Mouse (Mus musculus) E14TG2a.4 (cell line): ENCODE measurements around the gene Prnd.

ENCODE experiments used
- H3K27me3 ChIP-seq: 2 replicates; pipeline ENCODE4 v1.6.1; 2014; ENCODE audit warnings: low read length, control low read depth; ENCODE audit not compliant: insufficient read depth
- H3K36me3 ChIP-seq: 2 replicates; pipeline ENCODE4 v1.6.1; 2014; ENCODE audit warnings: low read length, control low read depth; ENCODE audit not compliant: insufficient read depth
- H3K4me1 ChIP-seq: replicated peaks from 2 replicates; pipeline ENCODE4 v1.6.1; 2014; ENCODE audit warnings: low read depth, low read length, control low read depth
- H3K4me3 ChIP-seq: replicated peaks from 2 replicates; pipeline ENCODE4 v1.5.1; 2014; ENCODE audit warnings: mild to moderate bottlenecking, low read length
- H3K9me3 ChIP-seq: 2 replicates; pipeline ENCODE4 v1.6.1; 2014; ENCODE audit warnings: low read length, control low read depth
- CTCF ChIP-seq: conservative IDR thresholded peaks from 2 replicates; pipeline ENCODE4 v1.5.1; 2014; ENCODE audit warnings: low read length
- NANOG ChIP-seq: IDR thresholded peaks from 2 replicates; pipeline ENCODE4 v1.6.1; 2014; ENCODE audit warnings: borderline replicate concordance, low read length, mixed read lengths
- POU5F1 ChIP-seq: IDR thresholded peaks from 2 replicates; pipeline ENCODE4 v1.6.1; 2014; ENCODE audit warnings: low read length, borderline replicate concordance

Gene Prnd

DNA sequence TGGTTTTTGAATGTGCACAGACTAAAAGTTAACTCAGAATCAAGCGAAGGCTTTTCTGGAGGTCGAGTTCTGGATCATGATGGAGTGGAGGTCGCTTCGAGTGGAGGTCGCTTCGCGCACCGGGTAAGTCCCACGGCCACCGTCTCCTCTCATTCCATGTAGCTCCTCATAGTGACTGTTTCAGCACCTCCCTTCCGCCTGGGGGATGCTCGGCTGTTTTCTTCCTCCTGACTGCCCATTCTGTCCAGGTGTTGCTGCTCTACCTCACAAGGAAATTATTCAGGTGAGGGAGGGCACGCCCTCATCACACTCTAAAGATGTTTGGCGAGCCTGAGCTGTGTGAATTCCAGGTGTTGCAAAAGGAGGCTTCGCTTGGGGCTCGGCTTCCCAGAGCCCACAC lies 4.3 kb upstream of the Prnd start:
- no peaks in the 10 kb centered on the region for H3K36me3 ChIP-seq
- peaks cover 8% of the 10 kb centered on the region; the same call in 1 of the 2 replicates for H3K27me3 ChIP-seq
- H3K9me3 ChIP-seq = peaks cover 12% of the 10 kb centered on the region
- TF ChIP-seq CTCF (no peak), POU5F1 (no peak), NANOG (no peak)
- H3K4me3 ChIP-seq = no peak overlapping the region
- H3K4me1 ChIP-seq = peaks cover 26% of the 10 kb centered on the region

GRCm38 (mm10) chr2:131948156-131948555 lies 2.5 kb upstream of the Prnd start:
- Histone ChIP-seq H3K27me3 (peaks cover 24% of the 10 kb centered on the region), H3K4me3 (no peak overlapping the region), H3K36me3 (no peaks in the 10 kb centered on the region), H3K4me1 (peaks cover 34% of the 10 kb centered on the region), H3K9me3 (no peaks in the 10 kb centered on the region)
- no peak for TF ChIP-seq POU5F1
- TF ChIP-seq CTCF = no peak
- no peak for TF ChIP-seq NANOG

GRCm38 (mm10) chr2:131948916-131949639 lies 1.6 kb upstream of the Prnd start:
- Histone ChIP-seq H3K9me3 (no peaks in the 10 kb centered on the region), H3K27me3 (peaks cover 32% of the 10 kb centered on the region), H3K4me3 (no peak overlapping the region), H3K36me3 (no peaks in the 10 kb centered on the region), H3K4me1 (peaks cover 43% of the 10 kb centered on the region)
- TF ChIP-seq CTCF = no peak
- TF ChIP-seq NANOG = no peak
- no peak for TF ChIP-seq POU5F1

GRCm38 (mm10) chr2:131949767-131950597 lies 679 bp upstream of the Prnd start:
- H3K4me1 ChIP-seq = peaks cover 52% of the 10 kb centered on the region
- H3K4me3 ChIP-seq = 0 out of 2 replicates have a peak overlapping the region, but pooled peaks have one; percentile 23
- TF ChIP-seq POU5F1 (no peak), CTCF (peak; percentile 50)
- H3K9me3 ChIP-seq = no peaks in the 10 kb centered on the region
- H3K27me3 ChIP-seq = peaks cover 36% of the 10 kb centered on the region
- no peaks in the 10 kb centered on the region for H3K36me3 ChIP-seq

GRCm38 (mm10) chr2:131952456-131952855 lies 1.8 kb downstream of the Prnd start:
- peak overlapping the region; percentile 54 for H3K4me3 ChIP-seq
- H3K4me1 ChIP-seq = peaks cover 76% of the 10 kb centered on the region
- H3K36me3 ChIP-seq = no peaks in the 10 kb centered on the region
- peaks cover 31% of the 10 kb centered on the region for H3K27me3 ChIP-seq
- TF ChIP-seq POU5F1 (no peak), NANOG (no peak)
- no peaks in the 10 kb centered on the region for H3K9me3 ChIP-seq

GRCm38 (mm10) chr2:131952961-131953538 lies 2.4 kb downstream of the Prnd start:
- TF ChIP-seq CTCF = no peak
- TF ChIP-seq POU5F1 = no peak
- no peak for TF ChIP-seq NANOG
- H3K4me3 ChIP-seq = peak overlapping the region; percentile 54
- peaks cover 28% of the 10 kb centered on the region for H3K27me3 ChIP-seq
- H3K4me1 ChIP-seq = peaks cover 77% of the 10 kb centered on the region
- no peaks in the 10 kb centered on the region for H3K36me3 ChIP-seq
- H3K9me3 ChIP-seq = no peaks in the 10 kb centered on the region

DNA sequence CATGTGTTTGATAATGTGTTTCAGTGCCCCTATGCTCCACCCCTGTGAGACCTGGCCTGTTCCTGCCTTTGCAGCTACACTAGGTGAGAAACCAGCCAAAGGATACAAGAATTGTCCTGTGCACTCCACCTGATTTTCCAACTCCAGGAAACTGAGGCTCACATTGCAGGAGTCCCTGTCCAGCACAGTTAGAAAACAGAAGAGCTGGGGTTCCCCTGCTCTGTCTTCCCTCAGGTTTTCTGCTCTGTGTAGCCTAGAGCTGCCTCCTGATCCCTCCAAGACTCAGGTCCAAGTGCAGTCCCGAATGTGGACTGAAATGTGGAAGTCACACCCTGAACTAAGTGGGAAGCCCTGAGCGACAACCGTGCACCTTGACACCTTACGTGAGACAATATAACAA lies 3.0 kb downstream of the Prnd start:
- Histone ChIP-seq H3K27me3 (peaks cover 28% of the 10 kb centered on the region), H3K36me3 (no peaks in the 10 kb centered on the region), H3K4me1 (peaks cover 80% of the 10 kb centered on the region), H3K4me3 (peak overlapping the region; percentile 54), H3K9me3 (no peaks in the 10 kb centered on the region)
- TF ChIP-seq NANOG = no peak

- Histone ChIP-seq H3K36me3 (no peaks in the 10 kb centered on the region), H3K4me1 (peaks cover 75% of the 10 kb centered on the region), H3K4me3 (peak overlapping the region; percentile 60), H3K9me3 (no peaks in the 10 kb centered on the region), H3K27me3 (peaks cover 28% of the 10 kb centered on the region)
- no peak for TF ChIP-seq CTCF
- no peak for TF ChIP-seq POU5F1
- no peak for TF ChIP-seq NANOG
These were observed 4.2 kb downstream of the Prnd start for GRCm38 (mm10) chr2:131954835-131955234.

DNA sequence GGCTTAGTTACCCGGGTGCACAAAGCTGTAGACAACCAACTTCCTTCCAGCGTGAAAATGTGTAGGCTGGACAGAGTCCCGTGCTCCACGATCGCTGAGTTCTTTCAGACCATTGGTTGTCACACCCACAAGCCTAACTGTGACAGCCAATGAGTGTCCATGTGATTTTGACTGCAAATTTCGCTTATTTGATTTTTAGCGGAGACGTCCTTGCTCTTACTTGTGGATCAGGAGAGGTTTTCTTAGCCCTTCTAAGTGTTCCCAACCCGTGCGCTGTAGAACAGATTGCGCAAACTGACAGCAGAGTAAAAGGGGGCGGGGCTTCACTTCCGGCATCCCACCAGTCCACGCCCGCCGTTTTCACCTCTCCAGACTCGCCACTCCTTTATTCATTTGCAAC lies 4.6 kb downstream of the Prnd start:
- Histone ChIP-seq H3K9me3 (no peaks in the 10 kb centered on the region), H3K27me3 (peaks cover 28% of the 10 kb centered on the region), H3K4me3 (peak overlapping the region; percentile 60), H3K4me1 (peaks cover 72% of the 10 kb centered on the region), H3K36me3 (no peaks in the 10 kb centered on the region)
- TF ChIP-seq CTCF (no peak), POU5F1 (no peak), NANOG (no peak)
